Mouse (Mus musculus): ENCODE measurements at regions not wholly inside any gene's neighbourhood (a gene's known extent, or its start where the extent isn't known, plus 50 kb on each side); places are given as distances from the start of the nearest gene placed in this dataset.

DNA sequence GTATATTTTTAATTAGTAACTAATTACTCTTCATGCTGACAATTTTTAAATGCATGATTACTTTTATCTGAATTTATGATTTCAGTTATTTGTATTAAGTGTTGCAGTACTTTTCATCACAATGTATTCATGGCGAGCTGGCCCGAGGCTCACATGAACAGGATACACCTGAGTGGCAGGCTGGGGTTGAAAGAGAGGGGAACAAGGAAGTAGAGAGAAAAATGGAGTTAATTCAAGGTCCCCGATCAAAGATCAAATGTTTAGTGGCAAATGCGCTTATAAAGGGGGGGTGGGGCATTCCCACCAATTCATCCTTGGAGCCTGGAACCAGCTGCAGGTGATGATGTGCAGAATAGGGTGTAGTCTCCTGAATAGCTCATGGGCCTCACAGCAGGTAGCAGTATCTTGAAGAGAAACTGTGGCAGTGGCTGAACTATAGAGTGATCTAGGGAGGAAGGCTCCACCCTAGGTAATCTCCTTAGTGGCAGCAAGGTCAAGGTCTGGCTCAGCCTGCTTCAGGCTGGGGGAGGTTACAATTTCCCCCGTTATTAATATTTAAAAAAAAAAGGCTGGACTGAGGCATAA is 360.2 kb downstream of the Cdh9 start:
- Histone ChIP-seq H3K4me1 (ENCODE audit: control insufficient read depth in 2 of 2, insufficient read depth in 2 of 2, low read length in 2 of 2, poor library complexity in 1 of 2) (no peaks in the 10 kb centered on the region), H3K4me3 (ENCODE audit: insufficient read depth in 1 of 2, low read depth in 1 of 2, low read length in 2 of 2, poor library complexity in 1 of 2, severe bottlenecking in 1 of 2) (no peak overlapping the region), H3K36me3 (ENCODE audit: control insufficient read depth, insufficient read depth, low read length, poor library complexity, severe bottlenecking) (no peaks in the 10 kb centered on the region), H3K9ac (ENCODE audit: insufficient read depth, low read depth, low read length, poor library complexity, severe bottlenecking) (no peak overlapping the region), H3K9me3 (ENCODE audit: control insufficient read depth, insufficient read depth, low read depth, low read length) (peaks cover 3% of the 10 kb centered on the region; the same call in 1 of the 2 replicates), H3K27ac (ENCODE audit: insufficient read depth, low read depth, low read length, poor library complexity, severe bottlenecking) (no peak overlapping the region; the same call in 1 of the 2 replicates)
- no peak for DNase-seq (ENCODE audit: low read depth, low spot score)
- in situ Hi-C loops (cut with MboI; ENCODE audit: low sequenced_read_pairs in 2 of 2, unreplicated experiment in 2 of 2): no loop called here
- TF ChIP-seq ZC3H11A (IDR thresholded peaks at IDR 0.05; ENCODE audit: borderline replicate concordance, low read depth, low read length) (no peak), CHD2 (IDR thresholded peaks at IDR 0.05; ENCODE audit: low read depth, low read length) (no peak), MAFK (IDR thresholded peaks at IDR 0.05; ENCODE audit: insufficient read depth, low read depth, low read length) (no peak), HCFC1 (IDR thresholded peaks at IDR 0.05; ENCODE audit: borderline replicate concordance, insufficient read depth, low read length) (no peak), ZNF384 (IDR thresholded peaks at IDR 0.05; ENCODE audit: low read depth, low read length) (no peak)

DNA sequence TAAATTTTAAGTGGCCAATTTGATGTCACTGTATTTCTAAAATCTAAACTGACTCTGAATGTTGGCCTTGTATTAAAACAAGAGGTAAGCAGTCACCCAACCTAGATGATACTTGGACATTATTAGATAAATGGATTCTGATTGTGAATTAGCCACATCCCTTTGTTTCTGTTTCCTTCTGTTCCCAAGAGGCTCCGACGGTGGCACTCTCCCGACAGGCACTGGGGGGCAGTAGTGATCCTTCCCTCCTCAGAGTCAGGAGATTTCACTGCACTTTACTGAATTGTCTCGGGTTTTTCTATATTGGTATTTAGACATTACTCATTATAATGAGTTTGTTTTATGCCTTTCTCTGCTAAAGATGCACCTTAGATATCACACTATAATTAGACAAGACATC is 370.4 kb downstream of the Cdh9 start:
- TF ChIP-seq ZNF384 (IDR thresholded peaks at IDR 0.05; ENCODE audit: low read depth, low read length) (no peak), CHD2 (IDR thresholded peaks at IDR 0.05; ENCODE audit: low read depth, low read length) (no peak), HCFC1 (IDR thresholded peaks at IDR 0.05; ENCODE audit: borderline replicate concordance, insufficient read depth, low read length) (no peak), MAFK (IDR thresholded peaks at IDR 0.05; ENCODE audit: insufficient read depth, low read depth, low read length) (no peak), ZC3H11A (IDR thresholded peaks at IDR 0.05; ENCODE audit: borderline replicate concordance, low read depth, low read length) (peak; percentile 67; the same call in 1 of the 2 replicates)
- no peak overlapping the region for H3K9ac ChIP-seq (ENCODE audit: insufficient read depth, low read depth, low read length, poor library complexity, severe bottlenecking)
- no peak overlapping the region for H3K4me3 ChIP-seq (ENCODE audit: insufficient read depth in 1 of 2, low read depth in 1 of 2, low read length in 2 of 2, poor library complexity in 1 of 2, severe bottlenecking in 1 of 2)
- no peaks in the 10 kb centered on the region for H3K4me1 ChIP-seq (ENCODE audit: control insufficient read depth in 2 of 2, insufficient read depth in 2 of 2, low read length in 2 of 2, poor library complexity in 1 of 2)
- H3K36me3 ChIP-seq (ENCODE audit: control insufficient read depth, insufficient read depth, low read length, poor library complexity, severe bottlenecking): no peaks in the 10 kb centered on the region
- H3K9me3 ChIP-seq (ENCODE audit: control insufficient read depth, insufficient read depth, low read depth, low read length): no peaks in the 10 kb centered on the region
- no peak overlapping the region for H3K27ac ChIP-seq (ENCODE audit: insufficient read depth, low read depth, low read length, poor library complexity, severe bottlenecking)
- DNase-seq (ENCODE audit: low read depth, low spot score): peak; percentile 51
- in situ Hi-C loops (cut with MboI; ENCODE audit: low sequenced_read_pairs in 2 of 2, unreplicated experiment in 2 of 2): no loop called here

DNA sequence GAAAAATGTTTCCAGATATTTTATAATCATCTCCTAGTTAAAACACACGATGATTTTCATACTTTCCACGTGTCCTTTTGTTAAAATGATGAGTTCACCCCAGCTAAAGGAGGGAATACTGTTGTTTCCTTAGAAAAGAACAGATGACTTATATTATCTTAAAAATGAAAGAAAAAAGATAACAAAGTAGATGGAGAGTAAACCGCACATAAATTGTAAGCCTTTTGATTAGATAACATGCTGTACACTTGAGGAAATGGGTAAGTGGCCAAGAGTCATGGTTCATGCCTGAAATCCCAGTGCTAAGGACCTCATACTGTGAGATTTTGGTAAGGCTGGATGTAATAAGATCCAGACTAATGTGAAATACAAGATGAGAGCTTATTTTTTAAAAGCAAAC is 372.6 kb downstream of the Cdh9 start:
- no peak overlapping the region for H3K27ac ChIP-seq (ENCODE audit: insufficient read depth, low read depth, low read length, poor library complexity, severe bottlenecking)
- no peak for TF ChIP-seq MAFK (IDR thresholded peaks at IDR 0.05; ENCODE audit: insufficient read depth, low read depth, low read length)
- TF ChIP-seq HCFC1 (IDR thresholded peaks at IDR 0.05; ENCODE audit: borderline replicate concordance, insufficient read depth, low read length): no peak
- TF ChIP-seq ZC3H11A (IDR thresholded peaks at IDR 0.05; ENCODE audit: borderline replicate concordance, low read depth, low read length): no peak
- no peak for TF ChIP-seq CHD2 (IDR thresholded peaks at IDR 0.05; ENCODE audit: low read depth, low read length)
- TF ChIP-seq ZNF384 (IDR thresholded peaks at IDR 0.05; ENCODE audit: low read depth, low read length): no peak
- H3K4me3 ChIP-seq (ENCODE audit: insufficient read depth in 1 of 2, low read depth in 1 of 2, low read length in 2 of 2, poor library complexity in 1 of 2, severe bottlenecking in 1 of 2): no peak overlapping the region
- in situ Hi-C loops (cut with MboI; ENCODE audit: low sequenced_read_pairs in 2 of 2, unreplicated experiment in 2 of 2): no loop called here
- no peak for DNase-seq (ENCODE audit: low read depth, low spot score)
- no peaks in the 10 kb centered on the region for H3K4me1 ChIP-seq (ENCODE audit: control insufficient read depth in 2 of 2, insufficient read depth in 2 of 2, low read length in 2 of 2, poor library complexity in 1 of 2)
- H3K9ac ChIP-seq (ENCODE audit: insufficient read depth, low read depth, low read length, poor library complexity, severe bottlenecking): no peak overlapping the region
- H3K36me3 ChIP-seq (ENCODE audit: control insufficient read depth, insufficient read depth, low read length, poor library complexity, severe bottlenecking): no peaks in the 10 kb centered on the region
- no peaks in the 10 kb centered on the region for H3K9me3 ChIP-seq (ENCODE audit: control insufficient read depth, insufficient read depth, low read depth, low read length)

DNA sequence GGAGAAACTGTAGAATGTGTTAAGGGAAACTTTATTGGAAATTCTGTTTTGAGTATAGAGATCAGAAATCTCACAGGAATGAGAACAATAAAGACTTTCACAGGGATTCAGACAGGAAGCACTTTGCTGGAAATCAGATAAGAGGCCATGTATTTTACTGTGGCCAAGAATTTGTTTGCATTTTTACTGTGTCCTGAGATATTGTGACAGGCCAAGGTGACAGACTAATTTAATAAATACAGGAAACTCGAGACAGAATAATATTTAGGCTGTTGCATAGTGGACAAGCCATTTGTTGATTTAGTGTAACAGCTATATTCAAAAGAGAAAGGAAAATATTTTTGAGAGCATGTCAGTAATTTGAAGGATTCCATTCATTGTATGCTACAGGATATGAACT is 407.2 kb downstream of the Cdh9 start:
- H3K36me3 ChIP-seq (ENCODE audit: control insufficient read depth, insufficient read depth, low read length, poor library complexity, severe bottlenecking): no peaks in the 10 kb centered on the region
- DNase-seq (ENCODE audit: low read depth, low spot score): no peak
- no peak overlapping the region for H3K9ac ChIP-seq (ENCODE audit: insufficient read depth, low read depth, low read length, poor library complexity, severe bottlenecking)
- in situ Hi-C loops (cut with MboI; ENCODE audit: low sequenced_read_pairs in 2 of 2, unreplicated experiment in 2 of 2): loop anchor here in 1 of 2 experiments (10.0 kb wide), 1 partner anchor 49 kb away; no protein-coding TSS in a partner anchor
- H3K4me1 ChIP-seq (ENCODE audit: control insufficient read depth in 2 of 2, insufficient read depth in 2 of 2, low read length in 2 of 2, poor library complexity in 1 of 2): no peaks in the 10 kb centered on the region
- no peak overlapping the region for H3K4me3 ChIP-seq (ENCODE audit: insufficient read depth in 1 of 2, low read depth in 1 of 2, low read length in 2 of 2, poor library complexity in 1 of 2, severe bottlenecking in 1 of 2)
- H3K27ac ChIP-seq (ENCODE audit: insufficient read depth, low read depth, low read length, poor library complexity, severe bottlenecking): no peak overlapping the region
- no peaks in the 10 kb centered on the region for H3K9me3 ChIP-seq (ENCODE audit: control insufficient read depth, insufficient read depth, low read depth, low read length)
- TF ChIP-seq CHD2 (IDR thresholded peaks at IDR 0.05; ENCODE audit: low read depth, low read length): no peak
- TF ChIP-seq MAFK (IDR thresholded peaks at IDR 0.05; ENCODE audit: insufficient read depth, low read depth, low read length): no peak
- TF ChIP-seq ZNF384 (IDR thresholded peaks at IDR 0.05; ENCODE audit: low read depth, low read length): no peak
- TF ChIP-seq ZC3H11A (IDR thresholded peaks at IDR 0.05; ENCODE audit: borderline replicate concordance, low read depth, low read length): no peak
